Mouse (Mus musculus) liver, adult 2 months (tissue): ENCODE results near the gene Abca4. TPM values are rescaled to one million over a fixed set of nuclear protein-coding genes. Genes with fewer than 3 reads are reported as not detected.

Experiments
- DNase-seq: peaks from one replicate; pipeline ENCODE4 v3.0.0-alpha.2; 2011; ENCODE audit warnings: low read depth, low spot score; ENCODE audit errors: extremely low read depth
- H3K27ac ChIP-seq: fragments of 200-500 bp; replicated peaks from 2 replicates; pipeline ENCODE4 v1.5.1; 2012; ENCODE audit warnings: low read depth, mild to moderate bottlenecking, control low read depth, inconsistent platforms, low read length; ENCODE audit not compliant: insufficient read depth
- H3K27me3 ChIP-seq: fragments of 200-500 bp; 2 replicates; pipeline ENCODE4 v1.6.1; 2012; ENCODE audit warnings: mild to moderate bottlenecking, moderate library complexity, low read length, inconsistent platforms; ENCODE audit not compliant: control insufficient read depth, insufficient read depth
- H3K36me3 ChIP-seq: fragments of 200-500 bp; 2 replicates; pipeline ENCODE4 v1.6.1; 2012; ENCODE audit warnings: low read length, inconsistent platforms; ENCODE audit not compliant: control insufficient read depth, insufficient read depth
- H3K4me1 ChIP-seq: fragments of 200-500 bp; 2 replicates; pipeline ENCODE4 v1.6.1; 2011; ENCODE audit warnings: low read length; ENCODE audit not compliant: control insufficient read depth, insufficient read depth
- H3K4me3 ChIP-seq: fragments of 200-500 bp; 2 replicates; pipeline ENCODE4 v1.5.1; 2011; ENCODE audit warnings: low read depth, mild to moderate bottlenecking, control low read depth, low read length, moderate library complexity; ENCODE audit not compliant: insufficient read depth
- H3K79me2 ChIP-seq: fragments of 200-500 bp; 2 replicates; pipeline ENCODE4 v1.6.1; 2012; ENCODE audit warnings: inconsistent platforms, mild to moderate bottlenecking, low read length, moderate library complexity; ENCODE audit not compliant: control insufficient read depth, insufficient read depth
- H3K9ac ChIP-seq: fragments of 200-500 bp; 2 replicates; pipeline ENCODE4 v1.6.1; 2012; ENCODE audit warnings: low read depth, mild to moderate bottlenecking, control low read depth, inconsistent platforms, low read length
- CTCF ChIP-seq: fragments of 200-500 bp; IDR thresholded peaks from 2 replicates; pipeline ENCODE4 v1.5.1; 2011; ENCODE audit warnings: low read depth, low read length, control low read depth
- POLR2A ChIP-seq: fragments of 200-500 bp; IDR thresholded peaks from 2 replicates; pipeline ENCODE4 v1.6.1; 2011; ENCODE audit warnings: low read length, control low read depth; ENCODE audit not compliant: insufficient read depth; ENCODE audit errors: extremely low read depth
- WGBS: fragments of 180-500 bp; shearing (Covaris S2); methylation state at CpG from one replicate; pipeline ENCODE4 v1.1.7; 2018; 5-methylcytosine and 5-hydroxymethylcytosine counted together
- polyA plus RNA-seq: library from polyadenylated mRNA; depleted of rRNA; stranded (reverse); fragments of >200 nt; gene quantifications from 2 replicates; pipeline ENCODE4 v1.2.3, GENCODE M21; 2012
- total RNA-seq: library from RNA; depleted of rRNA; stranded (reverse); fragments of >200 nt; gene quantifications from 2 replicates; pipeline ENCODE4 v1.2.3, GENCODE M21; 2014

Abca4 gene
- total and polyA plus RNA-seq, 2 experiments = 0.05 to 0.37 TPM

- no peak overlapping the region for H3K9ac ChIP-seq
- H3K27ac ChIP-seq = no peak overlapping the region
- H3K4me3 ChIP-seq = no peak overlapping the region
These were observed 62.7 kb downstream of the Abca4 start for GRCm38 (mm10) chr3:122106920-122107319.

GRCm38 (mm10) chr3:122107643-122108194, 63.5 kb downstream of the Abca4 start:
- no peak for TF ChIP-seq CTCF
- no peak for TF ChIP-seq POLR2A
- H3K36me3 ChIP-seq = no peaks in the 10 kb centered on the region
- no peak for DNase-seq
- 70% methylated on average over 14 of the region's 14 CpGs for WGBS
- H3K27ac ChIP-seq = peak overlapping the region; percentile 13; the same call in 1 of the 2 replicates
- no peaks in the 10 kb centered on the region for H3K79me2 ChIP-seq
- no peaks in the 10 kb centered on the region for H3K27me3 ChIP-seq
- peaks cover 2% of the 10 kb centered on the region; the same call in 1 of the 2 replicates for H3K4me1 ChIP-seq
- H3K9ac ChIP-seq = no peak overlapping the region
- H3K4me3 ChIP-seq = no peak overlapping the region

More at GRCm38 (mm10) chr3:122106920-122107319, 62.7 kb downstream of the Abca4 start:
- 65% methylated on average over 8 of the region's 8 CpGs for WGBS
- no peak for DNase-seq
- TF ChIP-seq POLR2A = no peak
- TF ChIP-seq CTCF = no peak
- no peaks in the 10 kb centered on the region for H3K36me3 ChIP-seq
- peaks cover 2% of the 10 kb centered on the region; the same call in 1 of the 2 replicates for H3K4me1 ChIP-seq
- H3K27me3 ChIP-seq = no peaks in the 10 kb centered on the region
- no peaks in the 10 kb centered on the region for H3K79me2 ChIP-seq

DNA sequence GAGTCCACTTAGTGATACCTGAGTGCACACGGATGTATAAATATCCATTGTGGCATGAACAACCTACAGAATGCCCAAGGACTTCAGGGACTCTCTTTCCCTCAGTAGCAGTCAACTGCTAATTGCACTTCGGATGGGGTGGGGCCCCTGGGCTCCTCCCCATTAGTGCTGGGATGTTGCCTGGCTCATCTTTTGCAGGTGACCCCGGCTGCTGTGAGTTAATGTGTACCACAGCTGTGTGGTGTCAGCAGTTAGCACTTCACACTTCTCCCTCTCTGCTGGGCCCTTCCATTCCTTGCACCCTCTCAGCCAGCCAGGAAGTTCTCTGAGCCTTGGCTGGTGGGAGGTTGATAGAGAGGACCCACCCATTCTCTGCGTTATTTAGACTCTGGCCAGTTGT, 65.2 kb downstream of the Abca4 start:
- no peaks in the 10 kb centered on the region for H3K4me1 ChIP-seq
- DNase-seq = no peak
- no peak overlapping the region for H3K4me3 ChIP-seq
- no peaks in the 10 kb centered on the region for H3K36me3 ChIP-seq
- WGBS = 54% methylated on average over 4 of the region's 4 CpGs
- no peaks in the 10 kb centered on the region for H3K27me3 ChIP-seq
- no peaks in the 10 kb centered on the region for H3K79me2 ChIP-seq
- H3K9ac ChIP-seq = no peak overlapping the region
- H3K27ac ChIP-seq = no peak overlapping the region
- TF ChIP-seq POLR2A (no peak), CTCF (no peak)

GRCm38 (mm10) chr3:122111141-122111981, 67.1 kb downstream of the Abca4 start:
- H3K27ac ChIP-seq = no peak overlapping the region
- DNase-seq = no peak
- TF ChIP-seq POLR2A (no peak), CTCF (no peak)
- no peak overlapping the region for H3K9ac ChIP-seq
- no peaks in the 10 kb centered on the region for H3K27me3 ChIP-seq
- H3K36me3 ChIP-seq = no peaks in the 10 kb centered on the region
- H3K4me3 ChIP-seq = no peak overlapping the region
- 74% methylated on average over 9 of the region's 9 CpGs for WGBS
- H3K79me2 ChIP-seq = no peaks in the 10 kb centered on the region
- no peaks in the 10 kb centered on the region for H3K4me1 ChIP-seq

GRCm38 (mm10) chr3:122118651-122119214, 74.5 kb downstream of the Abca4 start:
- TF ChIP-seq POLR2A = no peak
- TF ChIP-seq CTCF = no peak
- Histone ChIP-seq H3K79me2 (no peaks in the 10 kb centered on the region), H3K36me3 (no peaks in the 10 kb centered on the region), H3K9ac (no peak overlapping the region), H3K27me3 (no peaks in the 10 kb centered on the region), H3K4me1 (no peaks in the 10 kb centered on the region), H3K27ac (peak overlapping the region; percentile 13), H3K4me3 (no peak overlapping the region)
- 68% methylated on average over 9 of the region's 9 CpGs for WGBS
- DNase-seq = peak; percentile 34
